Mouse (Mus musculus) cerebellum, adult 2 months (tissue): ENCODE results near the gene Lyst.

ENCODE experiments used
- CTCF ChIP-seq: fragments of 200-500 bp; IDR thresholded peaks from 2 replicates; pipeline ENCODE4 v1.5.1; 2011; ENCODE audit warnings: low read depth, mild to moderate bottlenecking, control low read depth, low read length, moderate library complexity, borderline replicate concordance; ENCODE audit not compliant: insufficient read depth
- POLR2A ChIP-seq: fragments of 200-500 bp; IDR thresholded peaks from 2 replicates; pipeline ENCODE4 v1.6.1; 2011; ENCODE audit warnings: low read length, control low read depth, borderline replicate concordance; ENCODE audit not compliant: insufficient read depth

- TF ChIP-seq CTCF = no peak
- no peak for TF ChIP-seq POLR2A
These were observed 33.0 kb upstream of the Lyst start for GRCm38 (mm10) chr13:13557001-13557743.
